Mouse (Mus musculus): ENCODE data around the gene Ttc25. TPM values are rescaled to one million over a fixed set of nuclear protein-coding genes. Genes with fewer than 3 reads are reported as not detected.
A peak's percentile ranks its signal among the peaks of the same experiment; 100 is the strongest.
"Not testable (repeated sequence)": the region's sequence is repeated elsewhere in the genome, so short reads cannot be mapped to it uniquely, and the experiment has no call there.

Ttc25 gene
- total RNA-seq, 2 experiments from 2014 or later: 0.16 TPM; not detected in 1

DNA sequence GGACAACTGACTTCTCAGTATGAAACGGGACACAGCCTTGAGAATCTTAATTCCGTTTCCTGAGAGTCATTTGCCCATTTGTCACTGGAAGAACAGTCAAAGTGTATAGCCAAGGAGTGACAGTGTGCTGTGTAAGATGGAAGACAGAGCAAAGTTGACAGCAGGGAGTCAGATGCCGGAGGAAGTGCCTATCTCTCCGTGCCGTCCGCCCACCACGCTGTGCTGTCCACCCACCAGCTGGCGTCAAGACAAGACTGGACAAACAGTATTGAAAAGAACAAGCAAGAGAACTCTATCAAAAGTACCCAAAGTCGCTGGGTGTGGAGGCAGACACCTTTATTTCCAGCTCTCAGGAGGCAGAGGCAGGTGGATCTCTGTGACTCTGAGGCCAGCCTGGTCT is 57.7 kb downstream of the Ttc25 start:
- ATAC-seq (ENCODE audit: poor library complexity, severe bottlenecking): no peak

DNA sequence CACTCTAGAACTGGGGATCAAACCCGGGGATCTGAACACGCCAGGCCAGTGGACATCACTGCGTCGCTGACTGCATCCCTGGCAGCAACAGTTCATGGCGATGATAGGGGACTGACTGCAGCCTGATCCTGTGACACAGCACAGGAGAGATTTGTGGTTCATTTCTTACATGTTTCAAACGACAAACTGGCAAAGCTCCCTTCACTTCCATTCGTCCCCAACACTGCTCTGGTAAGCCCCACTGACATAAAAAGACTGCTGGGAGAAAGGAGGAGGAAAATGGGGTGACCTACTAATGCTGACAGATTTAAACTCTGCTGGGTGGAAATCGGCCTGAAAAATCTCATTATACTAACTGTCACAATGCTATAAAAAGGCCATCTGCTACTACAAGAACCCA is 58.4 kb downstream of the Ttc25 start:
- ATAC-seq (ENCODE audit: poor library complexity, severe bottlenecking): no peak

DNA sequence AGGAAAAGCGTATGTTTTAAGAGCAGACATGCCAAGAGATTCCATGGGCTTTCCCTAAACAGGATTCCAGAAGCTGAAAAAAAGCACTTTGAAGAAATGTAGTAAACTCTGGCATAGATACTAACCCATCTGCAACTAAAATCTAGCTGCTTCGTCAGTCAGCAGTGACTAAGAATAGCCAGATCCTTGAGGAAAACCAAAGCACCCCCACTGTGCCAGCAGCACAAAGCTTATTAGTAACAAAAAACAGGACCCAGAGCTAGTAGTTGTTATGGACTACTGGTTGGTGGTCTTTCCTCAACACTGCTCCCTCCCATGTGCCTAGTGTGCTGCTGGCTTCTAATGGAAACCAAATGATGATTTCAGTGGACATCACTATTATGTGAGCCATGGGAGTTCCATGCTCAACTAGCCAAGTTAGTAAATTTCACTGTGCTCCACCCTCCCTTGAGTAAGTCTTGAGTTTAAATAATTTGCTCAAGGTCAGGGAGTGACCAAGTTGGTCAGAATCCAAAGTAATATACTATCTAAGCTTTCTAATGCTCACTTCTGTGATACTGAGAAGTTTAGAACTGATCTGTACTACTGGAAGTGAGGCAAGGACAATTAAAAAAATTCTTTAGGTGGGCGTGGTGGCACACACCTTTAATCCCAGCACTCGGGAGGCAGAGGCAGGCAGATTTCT is 59.1 kb downstream of the Ttc25 start:
- ATAC-seq (ENCODE audit: poor library complexity, severe bottlenecking): no peak

DNA sequence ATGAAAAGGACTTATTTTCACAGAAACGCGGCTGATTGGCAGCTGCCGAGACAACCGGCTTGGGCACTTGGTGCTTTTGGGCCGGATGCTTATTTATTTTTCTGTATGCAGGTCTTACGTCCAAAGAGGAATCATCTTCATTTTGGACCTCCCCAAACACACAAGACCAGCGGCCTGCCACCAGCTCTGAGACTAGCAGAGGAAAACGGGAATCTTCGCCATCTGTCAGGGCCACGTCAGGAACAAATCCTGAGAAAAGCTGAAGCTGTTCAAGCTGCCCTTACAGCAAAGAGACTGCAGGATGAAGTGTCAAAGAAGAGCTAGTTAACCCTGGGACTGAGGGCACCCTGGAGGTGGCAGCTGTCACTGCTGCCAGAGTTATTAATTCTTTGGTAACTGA is 60.0 kb downstream of the Ttc25 start:
- ATAC-seq (ENCODE audit: poor library complexity, severe bottlenecking): no peak

DNA sequence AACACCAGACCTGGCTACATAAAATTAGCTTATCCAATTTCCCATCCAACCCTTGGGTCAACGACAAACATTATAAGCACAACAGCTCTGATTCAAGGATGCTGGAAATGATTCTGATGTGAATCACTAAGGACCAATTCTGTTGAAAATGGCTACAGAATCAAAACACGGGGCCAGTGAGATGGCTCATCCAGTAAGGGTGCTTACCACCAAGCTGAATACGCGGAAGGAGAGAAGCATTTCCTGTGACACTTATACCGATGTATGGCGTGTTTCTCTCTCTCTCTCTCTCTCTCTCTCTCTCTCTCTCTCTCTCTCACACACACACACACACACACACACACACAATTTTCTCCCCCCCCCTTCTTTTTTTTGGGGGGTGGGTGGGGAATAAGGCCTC is 61.7 kb downstream of the Ttc25 start:
- no peak for ATAC-seq (ENCODE audit: poor library complexity, severe bottlenecking)

DNA sequence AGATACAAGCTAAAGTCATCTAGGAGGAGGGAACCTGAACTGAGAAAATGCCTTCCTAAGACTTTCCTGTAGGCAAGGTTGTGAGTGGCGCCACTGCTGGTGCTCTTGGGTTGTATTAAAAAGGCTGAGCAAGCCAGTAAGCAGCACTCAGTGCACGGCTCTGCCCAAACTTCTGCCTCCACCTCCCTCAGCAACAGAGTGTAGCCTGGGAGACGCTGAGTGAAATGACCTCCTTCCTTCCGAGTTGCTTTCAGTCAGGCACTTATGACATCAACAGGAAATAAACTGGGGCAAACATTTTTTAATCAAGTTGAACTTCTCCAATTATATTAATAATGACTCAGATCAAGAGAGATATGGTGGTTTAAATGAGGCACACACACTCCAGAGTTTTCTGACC is 63.4 kb downstream of the Ttc25 start:
- no peak for ATAC-seq (ENCODE audit: poor library complexity, severe bottlenecking)

DNA sequence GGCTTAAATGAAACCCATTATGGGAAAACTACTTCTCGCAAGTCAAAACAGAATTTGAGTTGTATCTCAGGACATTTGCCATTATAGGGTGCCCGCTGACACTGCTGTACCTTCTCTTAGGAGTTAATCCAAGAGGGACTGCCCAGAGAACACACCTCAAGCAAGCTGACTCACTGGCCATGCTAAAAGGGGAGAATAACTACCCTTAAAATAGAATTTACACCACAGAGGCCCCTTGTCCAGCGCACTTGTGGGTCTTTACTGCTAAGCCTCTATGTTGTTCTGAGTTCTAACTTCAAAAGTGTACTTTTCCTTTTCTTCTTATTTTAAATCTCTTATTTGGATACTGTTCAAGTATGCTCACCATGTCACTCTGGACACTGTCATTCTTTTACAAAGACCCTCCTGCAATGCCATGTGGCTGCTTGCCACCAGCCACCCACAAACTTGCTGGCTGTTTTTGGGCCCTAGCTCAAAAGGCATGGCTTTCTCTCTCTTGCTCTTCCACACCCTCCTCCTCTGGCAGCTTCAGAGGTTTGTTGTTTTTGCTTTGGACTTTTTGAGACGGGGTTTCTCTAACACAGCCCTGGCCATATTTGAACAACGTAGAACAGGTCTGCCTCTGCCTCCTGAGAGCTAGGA is 64.1 kb downstream of the Ttc25 start:
- no peak for ATAC-seq (ENCODE audit: poor library complexity, severe bottlenecking)

DNA sequence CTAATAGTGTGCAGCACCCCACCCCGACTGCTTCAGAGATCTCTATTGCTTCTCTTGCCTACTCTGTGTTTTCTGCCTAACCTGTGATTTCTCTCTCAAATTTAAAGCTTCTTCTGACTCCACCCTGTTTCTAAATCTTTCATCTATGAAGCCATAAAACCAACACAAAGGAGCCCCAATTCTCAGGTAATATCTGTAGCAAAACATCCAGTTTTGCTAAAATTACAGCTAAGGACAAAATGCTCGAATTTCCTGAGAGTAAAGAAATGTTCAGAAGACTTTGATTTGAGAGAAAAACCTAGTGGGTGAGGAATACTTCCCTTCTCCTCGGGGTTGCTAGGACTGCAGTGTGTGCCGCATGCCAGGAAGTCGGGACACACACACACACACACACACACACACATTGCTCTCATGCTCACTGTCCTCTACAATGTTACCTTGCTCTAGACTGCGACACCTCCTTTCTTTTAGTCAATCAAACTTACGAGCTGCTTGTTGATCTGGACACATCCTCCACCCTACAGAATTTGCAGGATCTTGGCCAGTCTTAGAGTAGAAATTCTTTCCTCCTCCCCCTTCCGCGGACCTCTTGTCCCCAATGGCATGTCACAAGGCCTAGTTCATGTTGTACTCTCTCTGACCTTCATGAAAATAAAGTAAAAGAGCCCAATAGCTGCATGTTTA is 64.7 kb downstream of the Ttc25 start:
- ATAC-seq (ENCODE audit: poor library complexity, severe bottlenecking): no peak

DNA sequence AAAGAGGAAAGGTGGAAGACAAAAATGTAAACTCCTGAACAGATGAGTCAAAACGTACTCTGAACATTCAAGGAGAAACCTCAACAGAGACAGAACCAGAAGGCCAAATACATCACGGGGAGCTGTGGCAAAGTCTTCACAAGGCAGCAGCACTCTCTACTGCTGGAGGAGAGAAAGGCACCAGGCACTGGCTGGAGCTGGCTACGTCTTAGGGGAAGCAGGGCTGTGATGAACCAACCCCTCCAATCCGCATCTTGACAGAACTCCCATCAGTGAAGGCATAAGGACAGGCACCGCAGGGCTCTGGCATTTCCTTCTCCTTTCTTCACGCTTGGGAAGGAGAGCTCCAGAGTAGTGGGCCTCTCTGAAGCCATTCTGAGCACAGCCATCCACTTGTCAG is 66.2 kb downstream of the Ttc25 start:
- no peak for ATAC-seq (ENCODE audit: poor library complexity, severe bottlenecking)

DNA sequence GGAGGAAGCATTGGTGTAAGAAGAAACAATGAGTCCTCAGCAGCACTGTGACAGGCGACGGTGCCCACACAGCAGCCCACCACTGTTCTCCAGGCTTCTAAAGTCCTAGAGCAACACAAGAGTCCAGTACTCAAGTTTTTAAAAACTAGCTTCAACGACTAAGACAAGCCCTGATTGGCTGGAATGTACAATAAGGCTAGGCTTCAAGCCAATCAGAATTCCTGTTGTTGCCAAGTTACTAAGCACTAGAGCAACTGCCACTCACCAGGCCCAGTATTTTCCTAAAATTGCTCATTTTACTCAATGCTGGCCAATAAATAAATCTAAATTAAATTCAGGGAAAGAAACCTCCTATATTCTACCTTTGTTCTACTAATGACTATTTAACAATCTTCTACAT is 67.8 kb downstream of the Ttc25 start:
- no peak for ATAC-seq (ENCODE audit: poor library complexity, severe bottlenecking)

DNA sequence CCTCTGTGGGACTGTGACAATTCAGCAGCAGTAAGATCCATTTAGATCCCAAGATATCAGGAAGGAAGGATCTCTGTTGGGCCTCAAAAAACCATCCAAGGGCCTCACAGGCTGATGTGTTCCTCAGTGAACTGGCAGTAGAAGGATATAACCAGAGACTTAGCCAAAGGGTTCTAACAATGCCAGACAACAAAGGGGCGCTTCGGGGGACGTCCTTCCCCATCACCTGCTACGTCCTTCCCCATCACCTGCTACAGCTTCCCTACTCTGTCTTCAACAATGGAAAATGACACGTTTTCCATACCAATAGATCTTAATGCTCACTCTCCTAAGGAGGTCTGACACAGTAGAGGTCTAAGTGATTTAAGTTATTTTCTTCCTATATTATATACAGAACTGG is 70.9 kb downstream of the Ttc25 start:
- ATAC-seq (ENCODE audit: poor library complexity, severe bottlenecking): no peak

DNA sequence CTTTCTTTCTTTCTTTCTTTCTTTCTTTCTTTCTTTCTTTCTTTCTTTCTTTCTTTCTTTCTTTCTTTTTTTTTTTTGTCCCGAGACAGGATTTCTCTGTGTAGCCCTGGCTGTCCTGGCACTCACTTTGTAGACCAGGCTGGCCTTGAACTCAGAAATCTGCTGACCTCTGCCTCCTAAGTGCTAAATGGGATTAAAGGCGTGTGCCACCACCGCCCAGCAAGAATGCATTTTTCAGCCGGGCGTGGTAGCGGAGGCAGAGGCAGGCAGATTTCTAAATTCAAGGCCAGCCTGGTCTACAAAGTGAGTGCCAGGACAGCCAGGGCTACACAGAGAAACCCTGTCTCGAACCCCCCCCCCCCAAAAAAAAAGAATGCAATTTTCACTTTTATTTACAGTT is 71.4 kb downstream of the Ttc25 start:
- ATAC-seq (ENCODE audit: poor library complexity, severe bottlenecking): not testable (repeated sequence)

DNA sequence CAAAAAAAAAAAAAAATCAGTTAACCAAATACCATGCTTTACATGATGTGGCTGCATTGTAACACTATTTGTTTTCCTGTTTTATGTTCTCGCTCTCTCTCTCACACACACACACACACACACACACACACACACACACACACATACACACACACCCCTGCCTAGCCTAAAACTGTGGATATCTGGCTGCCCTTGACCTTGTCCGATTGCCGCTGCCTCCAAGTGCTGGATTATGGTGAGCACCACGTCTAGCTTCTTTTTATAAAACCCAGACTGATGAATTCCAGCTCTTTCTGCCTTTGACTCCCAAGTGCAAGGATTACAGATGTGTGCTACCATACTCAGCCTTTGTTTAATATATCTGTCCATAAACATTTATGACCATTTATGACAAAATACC is 72.1 kb downstream of the Ttc25 start:
- ATAC-seq (ENCODE audit: poor library complexity, severe bottlenecking): no peak

DNA sequence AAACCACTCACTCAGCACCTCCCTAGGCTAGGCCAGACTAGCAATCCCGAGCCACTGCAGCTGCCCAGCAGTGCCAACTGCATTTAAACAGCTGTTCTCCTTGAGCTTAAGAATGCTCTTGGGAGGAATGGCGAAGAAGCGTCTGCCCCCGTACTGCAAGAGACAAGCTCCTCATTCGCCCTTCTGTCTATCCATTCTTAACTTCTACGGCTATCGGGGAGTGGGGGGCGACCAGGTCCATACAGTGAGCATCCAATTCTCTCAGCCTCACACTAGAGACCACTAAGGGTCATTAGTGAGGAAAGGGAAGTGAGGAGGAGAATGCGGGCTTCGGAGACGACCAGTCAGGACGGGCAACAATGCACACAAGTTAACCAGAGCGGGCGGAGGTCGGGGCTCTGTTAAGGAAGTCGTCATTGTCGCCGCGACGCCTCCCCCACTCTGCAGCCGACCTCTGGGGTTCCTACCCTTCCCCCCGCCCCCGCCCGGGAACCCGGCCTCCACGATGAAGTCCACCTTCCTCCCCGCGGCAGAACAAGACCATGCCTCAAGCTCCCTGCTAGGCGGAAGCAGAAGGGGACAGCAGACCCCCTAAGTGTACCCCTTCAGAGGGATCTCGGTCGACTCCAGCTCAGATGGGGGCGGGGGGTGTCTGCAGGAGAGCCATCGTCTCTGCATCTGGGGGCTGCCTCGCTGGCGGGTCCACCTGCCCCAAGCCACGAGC is 73.5 kb downstream of the Ttc25 start, which contains the start of gene Nkiras2:
Nkiras2 (plus strand) TSS at position 484 of the 724 bp plus-strand sequence.
- peak; percentile 51 for ATAC-seq (ENCODE audit: poor library complexity, severe bottlenecking)

DNA sequence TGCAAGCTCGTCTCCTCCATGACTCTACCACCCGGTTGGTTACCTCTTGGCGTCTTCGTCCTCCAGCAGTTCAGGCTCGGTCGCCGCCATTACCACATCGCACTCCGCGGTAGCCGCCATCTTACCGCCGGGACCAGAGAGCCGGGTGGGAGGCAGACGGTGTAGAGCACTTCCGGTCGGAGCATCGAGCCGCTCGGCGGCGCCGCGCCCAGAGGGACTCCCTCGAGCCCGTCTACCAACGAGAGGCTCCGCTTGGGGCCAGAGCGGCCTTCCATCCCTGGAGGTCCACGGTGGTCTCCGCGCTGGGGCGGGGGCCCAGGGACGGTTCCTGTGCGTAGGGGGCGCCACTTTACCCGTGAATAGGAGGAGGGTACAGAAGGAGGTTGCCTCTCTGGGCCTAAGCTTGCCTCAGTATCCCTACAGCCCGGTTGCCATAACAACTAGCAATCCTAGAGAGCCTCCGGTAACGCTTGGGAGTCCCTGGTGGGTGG is 74.1 kb downstream of the Ttc25 start:
- ATAC-seq (ENCODE audit: poor library complexity, severe bottlenecking): peak; percentile 83

DNA sequence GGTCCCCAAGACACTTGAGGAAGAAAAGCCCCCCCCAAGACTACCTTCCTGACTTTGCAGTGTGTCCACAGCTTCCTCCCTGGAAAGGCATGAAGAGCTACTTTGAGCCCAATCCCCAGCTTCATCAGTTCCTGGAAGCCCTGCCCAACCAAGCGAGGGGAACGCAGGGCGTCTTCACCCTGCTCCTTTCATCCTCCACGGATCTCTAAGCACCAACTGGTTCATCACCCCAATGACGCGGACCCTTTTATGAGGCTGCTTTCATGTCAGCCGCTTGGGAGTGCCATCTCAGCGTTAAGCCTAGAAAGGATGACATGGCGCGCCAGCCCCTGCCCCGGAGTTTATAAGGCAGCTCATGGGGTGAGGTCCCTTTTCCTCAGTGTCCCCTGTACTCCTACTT is 74.6 kb downstream of the Ttc25 start, which contains the start of gene Dnajc7:
Dnajc7 (minus strand) TSS at position 187 of the 400 bp plus-strand sequence.
- no peak for ATAC-seq (ENCODE audit: poor library complexity, severe bottlenecking)

Other genes with a start within 250 kb of the Ttc25 start
- 1,372 and 1,486 TPM in 2 replicates for gene Eif1, start 225.7 kb upstream of the Ttc25 start, total RNA-seq (2015)
- 248 and 320 TPM in 2 replicates for gene Eif1, start 225.7 kb upstream of the Ttc25 start, total RNA-seq (2017)
- not detected in 2 replicates for gene Gast, start 211.2 kb upstream of the Ttc25 start, total RNA-seq (2015)
- not detected in 2 replicates for gene Gast, start 211.2 kb upstream of the Ttc25 start, total RNA-seq (2017)
- gene Hap1, start 189.5 kb upstream of the Ttc25 start, total RNA-seq (2015): not detected in 2 replicates
- not detected in 2 replicates for gene Hap1, start 189.5 kb upstream of the Ttc25 start, total RNA-seq (2017)
- gene Jup, start 147.8 kb upstream of the Ttc25 start, total RNA-seq (2015): 3.5 and 3.9 TPM in 2 replicates
- 1.5 and 5.1 TPM in 2 replicates for gene Jup, start 147.8 kb upstream of the Ttc25 start, total RNA-seq (2017)
- not detected in 2 replicates for gene P3h4, start 130.8 kb upstream of the Ttc25 start, total RNA-seq (2015)
- gene P3h4, start 130.8 kb upstream of the Ttc25 start, total RNA-seq (2017): 0.08 TPM in 1 of 2 replicates, not detected in the other
- 0.09 TPM in 1 of 2 replicates, not detected in the other for gene Fkbp10, start 129.9 kb upstream of the Ttc25 start, total RNA-seq (2015)
- not detected in 2 replicates for gene Fkbp10, start 129.9 kb upstream of the Ttc25 start, total RNA-seq (2017)
- 8.8 and 9.8 TPM in 2 replicates for gene Nt5c3b, start 103.8 kb upstream of the Ttc25 start, total RNA-seq (2015)
- gene Nt5c3b, start 103.8 kb upstream of the Ttc25 start, total RNA-seq (2017): 7.3 and 9.6 TPM in 2 replicates
- gene Klhl10, start 103.7 kb upstream of the Ttc25 start, total RNA-seq (2015): not detected in 2 replicates
- not detected in 2 replicates for gene Klhl10, start 103.7 kb upstream of the Ttc25 start, total RNA-seq (2017)
- 5.9 and 8.1 TPM in 2 replicates for gene Klhl11, start 72.9 kb upstream of the Ttc25 start, total RNA-seq (2015)
- gene Klhl11, start 72.9 kb upstream of the Ttc25 start, total RNA-seq (2017): 14.5 and 14.8 TPM in 2 replicates
- 80.6 and 90.8 TPM in 2 replicates for gene Acly, start 17.6 kb upstream of the Ttc25 start, total RNA-seq (2015)
- gene Acly, start 17.6 kb upstream of the Ttc25 start, total RNA-seq (2017): 100 and 105 TPM in 2 replicates
- gene Cnp, start 29.3 kb downstream of the Ttc25 start, total RNA-seq (2015): 9.5 and 11.3 TPM in 2 replicates
- gene Cnp, start 29.3 kb downstream of the Ttc25 start, total RNA-seq (2017): 22.2 and 23.9 TPM in 2 replicates
- 47.7 and 52.7 TPM in 2 replicates for gene Nkiras2, start 73.6 kb downstream of the Ttc25 start, total RNA-seq (2015)
- gene Nkiras2, start 73.6 kb downstream of the Ttc25 start, total RNA-seq (2017): 36.0 and 45.5 TPM in 2 replicates
- 98.1 and 124 TPM in 2 replicates for gene Dnajc7, start 74.6 kb downstream of the Ttc25 start, total RNA-seq (2015)
- gene Dnajc7, start 74.6 kb downstream of the Ttc25 start, total RNA-seq (2017): 145 and 172 TPM in 2 replicates
- not detected in 2 replicates for gene Zfp385c, start 146.8 kb downstream of the Ttc25 start, total RNA-seq (2015)
- not detected in 2 replicates for gene Zfp385c, start 146.8 kb downstream of the Ttc25 start, total RNA-seq (2017)
- 23.7 and 24.9 TPM in 2 replicates for gene Dhx58, start 158.7 kb downstream of the Ttc25 start, total RNA-seq (2015)
- 36.9 and 50.9 TPM in 2 replicates for gene Dhx58, start 158.7 kb downstream of the Ttc25 start, total RNA-seq (2017)
- 11.0 and 11.5 TPM in 2 replicates for gene Kat2a, start 166.9 kb downstream of the Ttc25 start, total RNA-seq (2015)
- gene Kat2a, start 166.9 kb downstream of the Ttc25 start, total RNA-seq (2017): 8.7 and 9.0 TPM in 2 replicates
- not detected in 2 replicates for gene Hspb9, start 168.2 kb downstream of the Ttc25 start, total RNA-seq (2015)
- gene Hspb9, start 168.2 kb downstream of the Ttc25 start, total RNA-seq (2017): 0.65 TPM in 1 of 2 replicates, not detected in the other
- 167 and 170 TPM in 2 replicates for gene Rab5c, start 192.6 kb downstream of the Ttc25 start, total RNA-seq (2015)
- 136 and 142 TPM in 2 replicates for gene Rab5c, start 192.6 kb downstream of the Ttc25 start, total RNA-seq (2017)
- not detected in 2 replicates for gene Kcnh4, start 214.3 kb downstream of the Ttc25 start, total RNA-seq (2015)
- gene Kcnh4, start 214.3 kb downstream of the Ttc25 start, total RNA-seq (2017): not detected in 2 replicates
- not detected in 2 replicates for gene Hcrt, start 217.3 kb downstream of the Ttc25 start, total RNA-seq (2015)
- gene Hcrt, start 217.3 kb downstream of the Ttc25 start, total RNA-seq (2017): not detected in 2 replicates
- gene Ghdc, start 225.3 kb downstream of the Ttc25 start, total RNA-seq (2015): 4.6 and 5.6 TPM in 2 replicates
- gene Ghdc, start 225.3 kb downstream of the Ttc25 start, total RNA-seq (2017): 4.6 and 6.6 TPM in 2 replicates

All from megakaryocyte, adult 5-6 weeks (primary cell).